Mouse (Mus musculus) cerebellum, adult 8-10 months (tissue): Measurements from ENCODE around the gene Vmn1r149.
"Not testable (repeated sequence)": the region's sequence is repeated elsewhere in the genome, so short reads cannot be mapped to it uniquely, and the experiment has no call there.

Experiments used
- DNase-seq: peaks from one replicate; pipeline ENCODE4 v3.0.0; 2022

The Vmn1r149 gene

GRCm38 (mm10) chr7:22438129-22438528 lies at the start of gene Vmn1r149:
Vmn1r149 (minus strand) TSS chr7:22438229.
- not testable (repeated sequence) for DNase-seq

- DNase-seq, result not testable (repeated sequence)
Measured at GRCm38 (mm10) chr7:22463975-22464374, 25.9 kb upstream of the Vmn1r149 start, which contains the start of gene Gm10665. Gm10665 (minus strand) TSS chr7:22464075.

- not testable (repeated sequence) for DNase-seq
Measured at GRCm38 (mm10) chr7:22413283-22413682, 24.7 kb downstream of the Vmn1r149 start, which contains the start of gene Vmn1r148. Vmn1r148 (plus strand) TSS chr7:22413583.
